ENCODE assay signal across 9 mouse cellular contexts in the genomic region with DNA sequence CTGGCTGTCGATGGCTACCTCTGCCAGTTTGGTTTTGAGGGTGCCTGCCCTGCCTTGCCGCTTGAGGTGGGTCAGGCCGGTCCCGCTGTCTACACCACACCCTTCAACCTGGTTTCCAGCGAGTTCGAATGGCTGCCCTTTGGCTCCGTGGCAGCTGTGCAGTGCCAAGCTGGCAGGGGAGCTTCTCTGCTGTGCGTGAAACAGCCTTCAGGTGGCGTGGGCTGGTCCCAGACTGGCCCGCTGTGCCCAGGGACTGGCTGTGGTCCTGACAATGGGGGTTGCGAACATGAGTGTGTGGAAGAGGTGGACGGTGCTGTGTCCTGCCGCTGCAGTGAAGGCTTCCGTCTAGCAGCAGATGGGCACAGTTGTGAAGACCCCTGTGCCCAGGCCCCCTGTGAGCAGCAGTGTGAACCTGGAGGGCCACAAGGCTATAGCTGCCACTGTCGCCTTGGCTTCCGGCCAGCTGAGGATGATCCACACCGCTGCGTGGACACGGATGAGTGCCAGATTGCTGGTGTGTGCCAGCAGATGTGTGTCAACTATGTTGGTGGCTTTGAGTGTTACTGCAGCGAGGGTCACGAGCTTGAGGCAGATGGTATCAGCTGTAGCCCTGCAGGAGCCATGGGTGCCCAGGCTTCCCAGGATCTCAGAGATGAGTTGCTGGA. TPM values are rescaled to one million over a fixed set of nuclear protein-coding genes. Genes with fewer than 3 reads are reported as not detected.
DNase-seq lines count a peak whose midpoint lies in the region; ATAC-seq and TF ChIP-seq lines count a peak whose summit lies in the region.
"Had no signal": no experiment of that assay in that cellular context is flagged by ENCODE, and none has a peak within 500 bp of the region (broad histone marks: within the 10 kb centered on the region; RNA-seq: fewer than 3 reads in every experiment).

No protein-coding gene starts in this region.

- no peak for TF ChIP-seq CTCF in G1E (IDR thresholded peaks at IDR 0.05; ENCODE audit: low read depth, low read length)

- no peaks in the 10 kb centered on the region for H3K36me3 ChIP-seq in G1E (replicated peaks)
- no peaks in the 10 kb centered on the region for H3K36me3 ChIP-seq in heart, embryonic 13.5 days
- no peaks in the 10 kb centered on the region for H3K36me3 ChIP-seq in liver, embryonic 13.5 days

- peaks cover 43% of the 10 kb centered on the region for H3K4me1 ChIP-seq in G1E (ENCODE audit: insufficient read depth, low read depth, low read length)
- peaks cover 76% of the 10 kb centered on the region for H3K4me1 ChIP-seq in heart, embryonic 13.5 days
- H3K4me1 ChIP-seq in liver, embryonic 13.5 days (replicated peaks): peaks cover 72% of the 10 kb centered on the region

- 36% methylated on average over 21 of the region's 21 CpGs for WGBS in heart, embryonic 13.5 days
- 39% methylated on average over 21 of the region's 21 CpGs for WGBS in liver, embryonic 13.5 days (ENCODE audit: insufficient replicate concordance)

- peak overlapping the region; percentile 25; the same call in 1 of the 2 replicates for H3K4me3 ChIP-seq in G1E (ENCODE audit: low read depth, low read length)
- H3K4me3 ChIP-seq in heart, embryonic 13.5 days: peak overlapping the region; percentile 62
- H3K4me3 ChIP-seq in liver, embryonic 13.5 days (replicated peaks): peak overlapping the region; percentile 57

- peak; percentile 95 for DNase-seq in heart, adult 11 months
- DNase-seq in heart, postnatal 4 days: no peak
- DNase-seq in G1E (ENCODE audit: low spot score): no peak
- no peak for DNase-seq in liver, embryonic 13.5 days
- no peak for DNase-seq in right cerebral cortex, postnatal 14 days
- DNase-seq in thymus, postnatal 4 days: no peak

- ATAC-seq in G1E (ENCODE audit: extremely low read depth, insufficient number of reproducible peaks, low FRiP score, poor library complexity, severe bottlenecking): no peak
- ATAC-seq in heart, embryonic 13.5 days (ENCODE audit: extremely low read depth, insufficient number of reproducible peaks, low FRiP score, low TSS enrichment): no peak
- ATAC-seq in liver, embryonic 13.5 days (ENCODE audit: low read depth): no peak
- ATAC-seq in inflammation-experienced regulatory T-cells, adult 6 months: no peak
- ATAC-seq: Patski had no signal

- peak overlapping the region; percentile 84 for H3K4me2 ChIP-seq in heart, embryonic 13.5 days
- peak overlapping the region; percentile 85 for H3K4me2 ChIP-seq in liver, embryonic 13.5 days

- peak overlapping the region; percentile 88 for H3K9ac ChIP-seq in heart, embryonic 13.5 days
- peak overlapping the region; percentile 74 for H3K9ac ChIP-seq in liver, embryonic 13.5 days

- H3K27ac ChIP-seq in heart, embryonic 13.5 days (replicated peaks): 0 out of 2 replicates have a peak overlapping the region, but pooled peaks have one; percentile 66
- no peak overlapping the region; the same call in 1 of the 2 replicates for H3K27ac ChIP-seq in liver, embryonic 13.5 days

- H3K9me3 ChIP-seq in G1E (replicated peaks): no peaks in the 10 kb centered on the region
- no peaks in the 10 kb centered on the region for H3K9me3 ChIP-seq in heart, embryonic 13.5 days
- no peaks in the 10 kb centered on the region for H3K9me3 ChIP-seq in liver, embryonic 13.5 days (replicated peaks)

- H3K27me3 ChIP-seq in G1E (ENCODE audit: insufficient read depth, low read length): peaks cover 38% of the 10 kb centered on the region
- peaks cover 36% of the 10 kb centered on the region for H3K27me3 ChIP-seq in heart, embryonic 13.5 days (replicated peaks)
- H3K27me3 ChIP-seq in liver, embryonic 13.5 days: peaks cover 55% of the 10 kb centered on the region
- H3K27me3 ChIP-seq: Patski had no signal

RNA-seq across cellular contexts. Expression of a gene that starts 0.8 kb away (rescaled TPM):
- 10 to 100 TPM; 25.8 to 27.1 TPM for total RNA-seq in heart, postnatal 4 days (2021)
- not detected in 2 replicates for total RNA-seq in G1E (2014; fragmentation: Nextera tagmentation)
- not detected in 2 replicates for total RNA-seq in G1E (2017)
- polyA plus RNA-seq in G1E (2012): not detected in 2 replicates
- 17.7 and 23.6 TPM in 2 replicates for polyA plus RNA-seq in heart, embryonic 13.5 days (2015; fragmentation: Nextera tagmentation; extraction: Ambion mirVana)
- polyA plus RNA-seq in liver, embryonic 13.5 days (2015; fragmentation: Nextera tagmentation; extraction: Ambion mirVana): 3.1 and 3.7 TPM in 2 replicates
- not detected for polyA plus RNA-seq in inflammation-experienced regulatory T-cells, adult 6 months (2017; shearing (Covaris generic))

RNA-seq across cellular contexts. Expression of a gene that starts 16.6 kb away (rescaled TPM):
- total RNA-seq in heart, postnatal 4 days (2021): 1 to 10 TPM; 3.8 to 4.1 TPM
- total RNA-seq in G1E (2014; fragmentation: Nextera tagmentation) (not detected in 2 replicates), G1E (2017) (0.06 and 0.16 TPM in 2 replicates)
- polyA plus RNA-seq in G1E (2012): not detected in 2 replicates
- 3.5 and 4.8 TPM in 2 replicates for polyA plus RNA-seq in heart, embryonic 13.5 days (2015; fragmentation: Nextera tagmentation; extraction: Ambion mirVana)
- polyA plus RNA-seq in liver, embryonic 13.5 days (2015; fragmentation: Nextera tagmentation; extraction: Ambion mirVana): 0.49 and 0.89 TPM in 2 replicates
- polyA plus RNA-seq in inflammation-experienced regulatory T-cells, adult 6 months (2017; shearing (Covaris generic)): not detected

RNA-seq across cellular contexts. Expression of a gene that starts 18.4 kb away (rescaled TPM):
- total RNA-seq in heart, postnatal 4 days (2021): 1 to 10 TPM; 2.2 to 2.9 TPM
- total RNA-seq in G1E (2014; fragmentation: Nextera tagmentation): 0.68 and 1.8 TPM in 2 replicates
- total RNA-seq in G1E (2017): 0.22 and 0.41 TPM in 2 replicates
- 0.30 and 0.72 TPM in 2 replicates for polyA plus RNA-seq in G1E (2012)
- 2.4 and 3.5 TPM in 2 replicates for polyA plus RNA-seq in heart, embryonic 13.5 days (2015; fragmentation: Nextera tagmentation; extraction: Ambion mirVana)
- 0.33 and 0.36 TPM in 2 replicates for polyA plus RNA-seq in liver, embryonic 13.5 days (2015; fragmentation: Nextera tagmentation; extraction: Ambion mirVana)
- polyA plus RNA-seq in inflammation-experienced regulatory T-cells, adult 6 months (2017; shearing (Covaris generic)): under 1 TPM in 1 of 3 experiments, not detected in 2; 0.19 TPM

RNA-seq across cellular contexts. Expression of a gene that starts 19.6 kb away (rescaled TPM):
- total RNA-seq in heart, postnatal 4 days (2021): 10 to 100 TPM; 70.2 to 72.5 TPM
- 44.2 and 55.9 TPM in 2 replicates for total RNA-seq in G1E (2014; fragmentation: Nextera tagmentation)
- 12.8 and 19.7 TPM in 2 replicates for total RNA-seq in G1E (2017)
- 11.3 and 11.5 TPM in 2 replicates for polyA plus RNA-seq in G1E (2012)
- 84.3 and 94.6 TPM in 2 replicates for polyA plus RNA-seq in heart, embryonic 13.5 days (2015; fragmentation: Nextera tagmentation; extraction: Ambion mirVana)
- polyA plus RNA-seq in liver, embryonic 13.5 days (2015; fragmentation: Nextera tagmentation; extraction: Ambion mirVana): 45.5 and 46.6 TPM in 2 replicates
- polyA plus RNA-seq in inflammation-experienced regulatory T-cells, adult 6 months (2017; shearing (Covaris generic)): 10 to 100 TPM; 45.7 to 65.4 (median 46.2) TPM

RNA-seq across cellular contexts. Expression of a gene that starts 27.5 kb away (rescaled TPM):
- total RNA-seq in heart, postnatal 4 days (2021): 10 to 100 TPM; 16.7 to 18.2 TPM
- 10.8 and 15.4 TPM in 2 replicates for total RNA-seq in G1E (2014; fragmentation: Nextera tagmentation)
- total RNA-seq in G1E (2017): 16.4 and 18.8 TPM in 2 replicates
- polyA plus RNA-seq in G1E (2012): 65.6 and 88.7 TPM in 2 replicates
- polyA plus RNA-seq in heart, embryonic 13.5 days (2015; fragmentation: Nextera tagmentation; extraction: Ambion mirVana): 29.5 and 33.5 TPM in 2 replicates
- 34.8 and 35.1 TPM in 2 replicates for polyA plus RNA-seq in liver, embryonic 13.5 days (2015; fragmentation: Nextera tagmentation; extraction: Ambion mirVana)
- 100 to 1,000 TPM in 2 of 3 experiments, 10 to 100 TPM in 1; 98.2 to 118 (median 109) TPM for polyA plus RNA-seq in inflammation-experienced regulatory T-cells, adult 6 months (2017; shearing (Covaris generic))
